Mouse (Mus musculus) heart, postnatal 0 days (tissue): ENCODE results near the gene Olfr308.

Source experiments
- CTCF ChIP-seq: IDR thresholded peaks from 2 replicates; pipeline ENCODE4 v1.5.1; 2016; ENCODE audit warnings: antibody characterized with exemption, control low read depth, low read depth
- EP300 ChIP-seq: IDR thresholded peaks from 2 replicates; pipeline ENCODE4 v1.6.1; 2016; ENCODE audit warnings: antibody characterized with exemption, low read depth

DNA sequence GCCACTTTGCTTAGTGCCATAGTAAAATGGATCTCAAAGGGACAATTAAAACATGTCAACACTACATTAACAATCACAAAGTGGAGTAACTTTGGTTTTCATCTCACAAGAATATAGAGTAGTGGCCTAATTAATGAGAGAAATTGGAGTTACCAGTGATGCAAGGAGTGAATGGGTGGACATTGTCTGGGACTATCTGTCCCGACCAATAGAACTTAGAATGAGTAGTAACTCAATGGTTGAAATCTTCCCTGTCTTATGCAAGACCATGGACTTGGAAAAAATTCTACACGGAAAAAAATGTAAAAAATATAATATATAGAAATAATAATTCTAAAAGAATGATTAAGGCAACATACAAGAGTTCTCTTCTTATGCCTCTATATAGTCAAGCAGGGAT, 11.8 kb downstream of the Olfr308 start, which contains the start of gene Olfr309:
- TF ChIP-seq CTCF (no peak), EP300 (no peak)
